Mouse (Mus musculus) heart, postnatal 10 days (tissue): ENCODE measurements around the gene 6330403K07Rik. TPM values are rescaled to one million over a fixed set of nuclear protein-coding genes. Genes with fewer than 3 reads are reported as not detected.

Experiments used
- DNase-seq, 2 experiments: peaks; one replicate each; pipeline ENCODE4 v3.0.0; 2021
- intact Hi-C: fragments of 180-260 bp; cut with DNase I; formaldehyde crosslinking; loops from one replicate; pipeline ENCODE4 v1.15.1; 2025
- total RNA-seq, 2 experiments: library from RNA; stranded (reverse); gene quantifications; 2 replicates each; pipeline ENCODE4 v1.2.3; 2021

6330403K07Rik gene
- total RNA-seq, 2 experiments from 2014 or later, result 1.7 to 2.0 TPM

DNA sequence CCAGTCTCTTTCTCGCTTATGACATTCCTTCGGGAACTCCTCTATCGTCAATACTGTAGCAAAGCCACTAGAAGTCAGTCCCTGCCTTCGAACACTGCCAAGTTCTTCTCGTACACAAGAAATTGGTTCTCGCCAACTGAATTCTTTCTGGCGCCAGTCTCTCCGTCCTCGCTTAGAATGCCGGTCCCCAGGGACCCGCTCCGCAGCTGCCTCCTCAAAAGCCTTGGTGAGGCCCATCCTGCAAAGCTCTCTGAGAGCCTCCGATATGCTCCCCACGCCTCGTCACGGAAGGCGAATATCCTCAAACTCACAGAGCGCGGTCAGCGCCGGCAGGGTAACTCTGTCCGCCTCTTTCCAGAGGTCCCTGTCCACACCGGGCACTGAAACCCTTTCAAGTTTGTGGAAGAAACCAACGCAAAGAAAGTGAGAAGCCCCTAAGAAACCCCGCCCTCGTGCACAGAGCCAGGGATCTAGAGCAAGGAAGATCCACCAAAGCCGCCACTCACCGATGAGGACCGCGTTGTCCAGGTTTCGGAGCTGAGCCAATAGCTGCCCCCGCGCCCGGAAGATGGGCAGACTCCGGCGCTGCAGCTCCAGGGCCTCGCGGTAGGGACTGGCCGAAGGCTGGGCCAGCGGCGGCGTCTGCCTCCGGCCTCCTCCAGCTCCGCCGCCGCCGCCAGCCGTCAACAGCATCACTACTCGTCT, 29.6 kb downstream of the 6330403K07Rik start:
- intact Hi-C loops, result loop anchor here (2.0 kb wide), 1 partner anchor 15 kb away; the partner anchor contains the start of genes Derl2 and Mis12
- no peak for DNase-seq

DNA sequence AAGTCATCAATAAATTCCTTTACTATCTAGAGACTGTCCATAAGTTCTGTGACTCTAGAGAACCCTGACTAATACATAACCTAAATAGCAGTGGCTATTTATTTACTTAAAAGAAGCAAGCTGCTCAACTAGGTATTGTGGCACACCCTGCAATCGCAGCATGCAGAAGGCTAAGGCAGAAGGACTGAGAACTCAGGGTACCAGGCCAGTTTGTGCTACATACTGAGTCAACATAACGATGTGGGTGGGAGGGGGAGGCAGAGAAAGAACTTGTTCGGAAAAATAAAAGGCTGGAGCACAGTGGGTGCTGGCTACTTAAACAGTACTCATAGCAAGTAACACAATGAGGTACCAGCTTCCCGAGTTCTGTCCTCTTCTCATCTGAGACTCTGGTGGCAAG, 32.1 kb downstream of the 6330403K07Rik start:
- intact Hi-C loops, result no loop called here
- DNase-seq, result no peak

GRCm38 (mm10) chr11:70982557-70983228, 50.6 kb downstream of the 6330403K07Rik start, which contains the start of gene C1qbp:
TSS of gene C1qbp (minus strand) at chr11:70983026.
- DNase-seq, result peak; percentile 95 to 97
- intact Hi-C loops, result loop anchor here (5.0 kb wide), 1 partner anchor 70 kb away; no protein-coding TSS in a partner anchor

GRCm38 (mm10) chr11:70982030-70982429, 51.3 kb downstream of the 6330403K07Rik start:
- peak in 1 of 2 experiments; percentile 10 for DNase-seq
- intact Hi-C loops, result loop anchor here (5.0 kb wide), 1 partner anchor 70 kb away; no protein-coding TSS in a partner anchor

Other genes starting within 250 kb of the 6330403K07Rik start
- not detected for gene Scimp, start 220.9 kb downstream of the 6330403K07Rik start, total RNA-seq
- 10 to 100 TPM; 32.3 to 38.4 TPM for gene Rabep1, start 188.7 kb downstream of the 6330403K07Rik start, total RNA-seq
- gene Nup88, start 63.5 kb downstream of the 6330403K07Rik start, total RNA-seq, result 10 to 100 TPM; 53.9 to 59.6 TPM
- gene Rpain, start 63.3 kb downstream of the 6330403K07Rik start, total RNA-seq, result 10 to 100 TPM; 14.4 to 18.8 TPM
- gene C1qbp, start 50.5 kb downstream of the 6330403K07Rik start, total RNA-seq, result 100 to 1,000 TPM; 208 to 214 TPM
- 10 to 100 TPM; 14.9 to 17.6 TPM for gene Dhx33, start 29.1 kb downstream of the 6330403K07Rik start, total RNA-seq
- gene Mis12, start 13.9 kb downstream of the 6330403K07Rik start, total RNA-seq, result 1 to 10 TPM; 9.0 to 9.5 TPM
- gene Derl2, start 13.7 kb downstream of the 6330403K07Rik start, total RNA-seq, result 10 to 100 TPM; 21.4 to 29.0 TPM
- 1 to 10 TPM in 1 of 2 experiments, under 1 TPM in 1; 0.74 to 1.2 TPM for gene Nlrp1a, start 111.2 kb upstream of the 6330403K07Rik start, total RNA-seq
- gene Nlrp1b, start 197.2 kb upstream of the 6330403K07Rik start, total RNA-seq, result under 1 TPM; 0.10 TPM